Comparison of ENCODE assay signal across 8 mouse cellular contexts in genomic region chr12:28649141-28650110, GRCm38 (mm10). TPM values are rescaled to one million over a fixed set of nuclear protein-coding genes. Genes with fewer than 3 reads are reported as not detected.
A peak's percentile ranks its signal among the peaks of the same experiment; 100 is the strongest.
DNase-seq lines count a peak whose midpoint lies in the region; ATAC-seq and TF ChIP-seq lines count a peak whose summit lies in the region.

Gene Rnaseh1, plus strand, starts transcription at chr12:28649602.

- peak within 1 kb of the TSS; percentile 85 for H3K4me2 ChIP-seq in kidney, embryonic 14.5 days (replicated peaks; ENCODE audit: low read depth, low read length)
- H3K4me2 ChIP-seq in limb, embryonic 14.5 days (replicated peaks; ENCODE audit: low read depth, low read length, severe bottlenecking), result peak within 1 kb of the TSS; percentile 80
- H3K4me2 ChIP-seq in midbrain, embryonic 16.5 days (ENCODE audit: low read length), result peak within 1 kb of the TSS; percentile 80

- no peaks in the 10 kb centered on the region for H3K9me3 ChIP-seq in kidney, embryonic 14.5 days (ENCODE audit: control insufficient read depth, low read length)
- no peaks in the 10 kb centered on the region for H3K9me3 ChIP-seq in limb, embryonic 14.5 days (ENCODE audit: control insufficient read depth, low read length)
- no peaks in the 10 kb centered on the region for H3K9me3 ChIP-seq in midbrain, embryonic 16.5 days (replicated peaks; ENCODE audit: control insufficient read depth, low read length, poor library complexity, severe bottlenecking)

- peaks cover 22% of the 10 kb centered on the region; the same call in 1 of the 2 replicates for H3K36me3 ChIP-seq in kidney, embryonic 14.5 days (ENCODE audit: control insufficient read depth, insufficient read depth, low read length)
- peaks cover 20% of the 10 kb centered on the region for H3K36me3 ChIP-seq in limb, embryonic 14.5 days (ENCODE audit: control insufficient read depth, insufficient read depth, low read length)
- peaks cover 5% of the 10 kb centered on the region for H3K36me3 ChIP-seq in midbrain, embryonic 16.5 days (ENCODE audit: control insufficient read depth, insufficient read depth, low read length)
- peaks cover 5% of the 10 kb centered on the region for H3K36me3 ChIP-seq in spleen, adult 2 months (ENCODE audit: control insufficient read depth, insufficient read depth, low read length)

- 2% methylated on average over 52 of the region's 52 CpGs for WGBS in kidney, embryonic 14.5 days
- WGBS in limb, embryonic 14.5 days, result 2% methylated on average over 52 of the region's 52 CpGs
- 1% methylated on average over 51 of the region's 52 CpGs for WGBS in midbrain, embryonic 16.5 days
- WGBS in spleen, adult 2 months, result 2% methylated on average over 52 of the region's 52 CpGs

- peak; percentile 92 for TF ChIP-seq POLR2A in embryonic fibroblast, embryonic 13.5 days (IDR thresholded peaks at IDR 0.05; ENCODE audit: low read depth, low read length)
- TF ChIP-seq POLR2A in limb, embryonic 14.5 days (IDR thresholded peaks at IDR 0.05; ENCODE audit: borderline replicate concordance, extremely low read depth, insufficient read depth, insufficient read length), result no peak; the same call in 1 of the 2 replicates
- peak; percentile 58; the same call in 1 of the 2 replicates for TF ChIP-seq POLR2A in spleen, adult 2 months (IDR thresholded peaks at IDR 0.05; ENCODE audit: low read depth, low read length)

- peak within 1 kb of the TSS; percentile 62 for H3K27ac ChIP-seq in embryonic fibroblast, embryonic 13.5 days (ENCODE audit: insufficient read depth, low read length)
- H3K27ac ChIP-seq in kidney, embryonic 14.5 days (ENCODE audit: low read depth, low read length), result peak within 1 kb of the TSS; percentile 37; the same call in 1 of the 2 replicates
- H3K27ac ChIP-seq in limb, embryonic 14.5 days (replicated peaks; ENCODE audit: low read depth, low read length), result peak within 1 kb of the TSS; percentile 59; the same call in 1 of the 2 replicates
- H3K27ac ChIP-seq in midbrain, embryonic 16.5 days (ENCODE audit: low read length), result peak within 1 kb of the TSS; percentile 86
- H3K27ac ChIP-seq in spleen, adult 2 months (ENCODE audit: insufficient read depth, low read length), result peak within 1 kb of the TSS; percentile 59

- no peak for TF ChIP-seq CTCF in embryonic fibroblast, embryonic 13.5 days (IDR thresholded peaks at IDR 0.05; ENCODE audit: borderline replicate concordance, insufficient read depth, low read length)
- no peak for TF ChIP-seq CTCF in spleen, adult 2 months (IDR thresholded peaks at IDR 0.05; ENCODE audit: extremely low read depth, insufficient read depth, insufficient read length, insufficient replicate concordance)

- H3K4me3 ChIP-seq in embryonic fibroblast, embryonic 13.5 days (ENCODE audit: insufficient read depth, low read length), result peak within 1 kb of the TSS; percentile 96
- H3K4me3 ChIP-seq in kidney, embryonic 14.5 days (ENCODE audit: low read length), result peak within 1 kb of the TSS; percentile 87
- peak within 1 kb of the TSS; percentile 67 for H3K4me3 ChIP-seq in limb, embryonic 14.5 days (replicated peaks; ENCODE audit: low read length)
- H3K4me3 ChIP-seq in midbrain, embryonic 16.5 days (ENCODE audit: low read depth, low read length), result peak within 1 kb of the TSS; percentile 87
- H3K4me3 ChIP-seq in spleen, adult 2 months (ENCODE audit: extremely low read depth, insufficient read depth, insufficient read length), result peak within 1 kb of the TSS; percentile 86

- no peaks in the 10 kb centered on the region for H3K27me3 ChIP-seq in kidney, embryonic 14.5 days (ENCODE audit: control insufficient read depth, insufficient read depth, low read length)
- no peaks in the 10 kb centered on the region for H3K27me3 ChIP-seq in limb, embryonic 14.5 days (ENCODE audit: control insufficient read depth, insufficient read depth, low read length)
- H3K27me3 ChIP-seq in midbrain, embryonic 16.5 days (ENCODE audit: control insufficient read depth, insufficient read depth, low read depth, low read length), result no peaks in the 10 kb centered on the region
- H3K27me3 ChIP-seq in spleen, adult 2 months (ENCODE audit: control insufficient read depth, insufficient read depth, low read length), result no peaks in the 10 kb centered on the region

- ATAC-seq in kidney, embryonic 14.5 days (ENCODE audit: low FRiP score, low TSS enrichment), result peak; percentile 96
- peak; percentile 96 for ATAC-seq in limb, embryonic 14.5 days (ENCODE audit: low FRiP score, low read depth)
- ATAC-seq in midbrain, embryonic 16.5 days, result peak; percentile 96

- peak; percentile 94 for DNase-seq in B cell, adult 2 months
- peak; percentile 95 for DNase-seq in brain, adult 2 months (ENCODE audit: low read depth, low spot score)
- DNase-seq in heart, adult 9 months (ENCODE audit: low spot score in 2 of 2), result peak; percentile 82 to 86
- DNase-seq in limb, embryonic 14.5 days (ENCODE audit: low spot score), result peak; percentile 91
- peak; percentile 63 to 87 for DNase-seq in spleen, adult 2 months (ENCODE audit: low read depth in 1 of 2, low spot score in 2 of 2)

- peak within 1 kb of the TSS; percentile 75 for H3K9ac ChIP-seq in kidney, embryonic 14.5 days (ENCODE audit: low read depth, low read length)
- H3K9ac ChIP-seq in limb, embryonic 14.5 days (ENCODE audit: low read depth, low read length, severe bottlenecking), result peak within 1 kb of the TSS; percentile 59
- H3K9ac ChIP-seq in midbrain, embryonic 16.5 days (ENCODE audit: low read depth, low read length), result peak within 1 kb of the TSS; percentile 82

- no peaks in the 10 kb centered on the region for H3K4me1 ChIP-seq in embryonic fibroblast, embryonic 13.5 days (ENCODE audit: control insufficient read depth, insufficient read depth, low read length)
- peaks cover 9% of the 10 kb centered on the region for H3K4me1 ChIP-seq in kidney, embryonic 14.5 days (ENCODE audit: control insufficient read depth, insufficient read depth, low read length)
- peaks cover 9% of the 10 kb centered on the region for H3K4me1 ChIP-seq in limb, embryonic 14.5 days (ENCODE audit: control insufficient read depth, insufficient read depth, low read length)
- H3K4me1 ChIP-seq in midbrain, embryonic 16.5 days (ENCODE audit: control insufficient read depth, insufficient read depth, low read length), result peaks cover 12% of the 10 kb centered on the region
- peaks cover 7% of the 10 kb centered on the region; the same call in 1 of the 2 replicates for H3K4me1 ChIP-seq in spleen, adult 2 months (ENCODE audit: control insufficient read depth, insufficient read depth, insufficient read length)

RNA-seq across cellular contexts. Expression of gene Rnaseh1, which starts in this region (rescaled TPM):
- 14.0 and 16.7 TPM in 2 replicates for polyA plus RNA-seq in embryonic fibroblast, embryonic 13.5 days (2011; ENCODE audit: insufficient read length, low read depth, missing spikeins)
- polyA plus RNA-seq in kidney, embryonic 14.5 days (2014; fragmentation: Nextera tagmentation; extraction: Ambion mirVana), result 27.5 and 31.6 TPM in 2 replicates
- polyA plus RNA-seq in limb, embryonic 14.5 days (2012; rRNA removed), result 23.7 and 31.9 TPM in 2 replicates
- polyA plus RNA-seq in limb, embryonic 14.5 days (2014; fragmentation: Nextera tagmentation; extraction: Ambion mirVana), result 26.5 and 26.6 TPM in 2 replicates
- 22.4 and 25.8 TPM in 2 replicates for polyA plus RNA-seq in midbrain, embryonic 16.5 days (2015; fragmentation: Nextera tagmentation; extraction: Ambion mirVana)
- polyA plus RNA-seq in spleen, adult 2 months (2012; rRNA removed), result 10.2 and 10.3 TPM in 2 replicates

Comparison
In these comparisons a context has a peak if more than half of its experiments do, and no peak if none do; other contexts are left out.
1. Peak in every context shown above with its lines: DNase-seq, ATAC-seq, H3K4me3 ChIP-seq and H3K27ac ChIP-seq.